Mouse (Mus musculus): ENCODE results near the gene Rgs19. TPM values are rescaled to one million over a fixed set of nuclear protein-coding genes. Genes with fewer than 3 reads are reported as not detected.

Gene Rgs19
- total RNA-seq (2023) = 100 to 1,000 TPM; 124 to 128 TPM

DNA sequence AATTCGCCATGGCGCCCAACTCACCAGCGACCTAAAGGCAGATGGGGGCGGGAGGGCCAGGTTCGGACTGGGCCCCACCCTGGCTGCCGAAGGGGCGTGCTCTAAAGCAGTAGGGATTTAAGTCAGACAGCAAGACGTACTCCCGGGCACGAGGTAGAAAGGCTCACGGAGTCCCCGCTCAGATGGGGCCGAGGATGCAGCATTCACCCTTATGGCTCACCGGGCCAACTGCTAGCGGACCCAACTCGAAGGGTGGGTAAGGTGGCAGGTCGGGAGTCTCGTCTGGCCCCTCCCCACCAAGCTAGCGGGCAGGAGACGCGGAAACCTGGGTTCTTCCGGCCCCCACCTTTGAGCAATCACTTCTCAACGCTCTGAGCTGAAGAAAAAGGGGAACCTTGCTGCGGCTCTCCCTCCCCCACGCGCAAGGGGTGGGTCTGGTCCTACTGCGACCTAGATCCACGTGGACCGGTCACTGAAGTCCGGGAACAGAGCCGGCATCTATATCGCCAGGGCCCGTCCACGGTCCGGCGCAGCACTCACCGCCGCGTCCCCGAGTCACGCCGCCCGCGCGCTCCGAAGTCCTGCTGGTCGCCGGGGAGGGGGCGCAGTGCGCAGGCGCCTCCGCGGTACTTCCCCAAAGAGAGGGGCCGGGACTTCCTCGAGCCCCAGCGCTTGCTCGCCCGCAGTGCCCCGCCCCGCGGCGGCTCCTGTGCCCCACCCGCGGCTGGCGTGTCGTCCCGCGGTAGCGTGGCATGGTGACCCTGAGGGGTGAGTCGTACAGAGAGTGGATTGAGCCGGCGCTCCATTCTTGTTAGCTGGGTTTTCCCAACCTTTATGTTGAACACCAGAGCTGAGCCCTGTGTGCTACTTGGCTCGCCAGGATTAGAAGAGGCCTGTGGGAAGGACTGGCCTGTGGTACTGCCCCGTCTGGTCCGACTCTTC, at the start of gene Rgs19:
Gene Rgs19, minus strand, starts transcription at position 639 of the 942 bp plus-strand sequence.

DNA sequence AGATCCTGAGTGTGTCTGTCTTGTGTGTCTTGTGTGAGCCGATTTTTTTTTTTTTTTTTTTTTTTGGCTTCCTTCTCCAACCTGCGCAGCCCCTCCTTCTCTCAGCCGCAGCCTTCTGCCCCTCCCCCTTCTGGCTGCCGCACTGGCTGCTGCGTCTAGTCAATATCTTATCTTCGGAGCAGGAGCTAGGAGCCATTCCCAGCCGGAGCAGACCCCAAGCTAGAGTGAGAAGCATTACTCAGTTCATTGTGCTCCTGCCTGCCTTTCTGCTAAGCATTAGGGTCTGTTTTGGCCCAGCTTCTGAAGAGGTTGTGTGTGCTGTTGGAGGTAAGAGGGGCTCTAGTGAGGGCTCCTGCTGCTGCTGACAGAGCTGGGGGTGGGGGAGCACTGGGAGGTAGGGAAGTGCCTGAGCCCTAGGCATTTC, 21.1 kb upstream of the Rgs19 start, which contains the start of gene Oprl1:
Gene Oprl1, plus strand, starts transcription at position 114 of the 424 bp plus-strand sequence.

DNA sequence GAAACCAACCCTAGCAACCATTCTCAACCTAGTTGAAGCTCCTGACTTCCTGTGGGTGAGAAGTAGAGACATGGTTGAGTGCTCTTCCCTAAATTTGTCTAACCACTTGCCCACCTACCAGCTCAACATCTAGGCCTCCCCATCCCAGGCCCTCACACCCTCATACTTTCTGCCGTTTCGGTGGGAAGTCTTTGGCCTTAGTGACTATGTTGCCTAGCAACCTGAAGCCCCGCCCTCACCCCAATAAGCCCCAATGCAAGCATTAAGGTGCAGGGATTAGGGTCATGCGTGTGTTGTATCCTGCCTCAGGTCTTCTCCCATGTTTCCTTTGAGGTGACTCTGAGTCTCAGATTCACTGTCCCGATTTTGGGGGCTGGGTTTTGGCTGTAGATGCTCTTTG, 4.5 kb upstream of the Rgs19 start, which contains the start of gene Lkaaear1:
Gene Lkaaear1, minus strand, starts transcription at position 202 of the 400 bp plus-strand sequence.

DNA sequence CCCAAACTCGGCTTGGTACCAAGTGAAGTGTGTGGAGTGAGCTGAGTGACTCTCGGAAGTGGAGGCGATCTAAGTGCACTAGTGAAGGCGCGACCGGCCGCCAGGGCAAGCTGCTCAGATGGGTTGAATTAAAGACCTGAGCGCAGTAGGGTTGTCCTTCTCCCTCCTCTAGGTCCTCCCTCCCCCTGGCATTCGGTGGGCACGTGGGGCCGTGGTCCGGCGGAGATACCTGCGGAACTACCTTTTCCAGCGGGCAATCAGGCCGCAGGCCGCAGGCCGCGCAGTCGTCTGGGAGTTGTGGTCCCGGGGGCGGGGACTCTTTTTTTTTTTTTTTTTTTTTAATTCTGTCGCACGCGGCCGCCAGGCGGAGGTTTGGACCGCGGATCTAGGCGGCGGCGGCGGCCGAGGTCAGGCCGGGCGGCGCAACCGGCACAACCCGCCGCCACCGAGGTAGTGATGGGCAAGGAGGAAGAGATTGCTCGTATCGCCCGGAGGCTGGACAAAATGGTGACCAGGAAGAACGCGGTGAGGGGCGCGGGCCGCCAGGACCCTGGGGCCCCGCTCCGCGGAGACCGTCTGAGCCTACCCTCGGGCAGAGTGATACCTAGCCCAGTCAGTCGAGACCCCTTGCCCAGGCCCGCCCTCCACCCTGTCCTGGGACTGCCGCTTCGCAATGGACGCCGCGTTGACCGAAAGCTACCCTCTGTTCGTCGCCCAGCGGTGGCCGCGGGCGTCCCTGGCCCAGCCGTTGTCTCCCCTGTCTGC, 13.6 kb downstream of the Rgs19 start, which contains the start of gene Tcea2:
Gene Tcea2, plus strand, starts transcription at position 360 of the 765 bp plus-strand sequence.

DNA sequence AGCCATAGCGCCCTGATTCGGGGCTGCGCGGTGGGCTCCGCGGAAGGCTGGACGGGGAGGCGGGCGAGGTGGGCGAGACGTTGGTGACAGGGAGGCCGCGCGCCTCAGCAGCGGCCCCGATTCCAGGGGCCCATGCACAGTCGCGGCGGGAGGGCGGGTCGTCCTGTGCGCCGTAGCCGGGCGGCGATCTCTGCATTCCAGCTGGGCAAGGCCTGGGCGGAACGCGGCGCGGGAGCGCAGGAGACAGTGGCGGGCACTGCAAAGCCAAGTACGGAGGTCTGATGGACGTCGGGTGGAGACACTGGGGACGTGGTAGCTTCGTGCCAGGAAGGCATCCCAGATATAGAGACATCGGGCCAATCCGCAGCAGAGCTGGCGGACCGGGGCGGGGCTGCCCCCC, 22.5 kb downstream of the Rgs19 start, which contains the start of gene Sox18:
Gene Sox18, minus strand, starts transcription at position 315 of the 400 bp plus-strand sequence.

DNA sequence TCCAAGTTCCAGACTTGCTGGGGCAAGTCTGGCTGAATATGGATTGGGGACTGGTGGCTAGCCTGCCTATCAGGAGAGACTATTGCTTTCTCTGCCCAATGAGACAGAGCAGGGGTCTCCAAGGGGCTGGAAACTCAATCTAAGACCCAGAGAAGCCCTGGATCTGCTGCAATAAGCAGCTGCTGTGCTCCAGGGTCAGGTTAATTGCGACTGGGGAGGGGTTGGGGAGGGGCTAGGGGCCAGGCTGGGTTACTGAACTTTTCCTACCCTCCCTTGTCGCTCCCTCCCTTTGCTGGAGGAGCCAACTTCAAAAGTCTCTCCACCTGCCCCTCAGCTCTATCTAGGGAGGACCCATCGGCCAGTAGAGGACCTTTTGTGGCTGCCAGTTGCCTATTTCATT, 37.0 kb downstream of the Rgs19 start, which contains the start of gene Gm29797:
Gene Gm29797, plus strand, starts transcription at position 301 of the 400 bp plus-strand sequence.

Other genes with a start within 250 kb of the Rgs19 start
- gene Zbtb46, start 234.6 kb downstream of the Rgs19 start, total RNA-seq (2023) = under 1 TPM; 0.27 to 0.67 TPM
- gene Abhd16b, start 200.8 kb downstream of the Rgs19 start, total RNA-seq (2023) = not detected
- 10 to 100 TPM; 81.9 to 88.8 TPM for gene Tpd52l2, start 196.8 kb downstream of the Rgs19 start, total RNA-seq (2023)
- gene Dnajc5, start 173.5 kb downstream of the Rgs19 start, total RNA-seq (2023) = 100 to 1,000 TPM; 131 to 137 TPM
- 100 to 1,000 TPM; 156 to 204 TPM for gene Uckl1, start 109.1 kb downstream of the Rgs19 start, total RNA-seq (2023)
- gene Prpf6, start 102.1 kb downstream of the Rgs19 start, total RNA-seq (2023) = 10 to 100 TPM; 60.2 to 63.9 TPM
- gene Zfp512b, start 101.2 kb downstream of the Rgs19 start, total RNA-seq (2023) = 10 to 100 TPM; 67.3 to 81.5 TPM
- gene Samd10, start 94.8 kb downstream of the Rgs19 start, total RNA-seq (2023) = 10 to 100 TPM; 15.5 to 17.5 TPM
- under 1 TPM in 1 of 2 experiments, not detected in 1; 0.79 TPM for gene Gm29797, start 36.9 kb downstream of the Rgs19 start, total RNA-seq (2023)
- not detected for gene Sox18, start 22.3 kb downstream of the Rgs19 start, total RNA-seq (2023)
- 10 to 100 TPM; 17.0 to 19.9 TPM for gene Tcea2, start 13.7 kb downstream of the Rgs19 start, total RNA-seq (2023)
- gene Lkaaear1, start 4.5 kb upstream of the Rgs19 start, total RNA-seq (2023) = not detected
- under 1 TPM; 0.23 to 0.39 TPM for gene Oprl1, start 21.0 kb upstream of the Rgs19 start, total RNA-seq (2023)
- gene Myt1, start 69.4 kb upstream of the Rgs19 start, total RNA-seq (2023) = not detected
- 10 to 100 TPM; 53.6 to 71.7 TPM for gene Pcmtd2, start 143.9 kb upstream of the Rgs19 start, total RNA-seq (2023)
- 10 to 100 TPM; 20.7 to 24.5 TPM for gene Polr3k, start 170.4 kb upstream of the Rgs19 start, total RNA-seq (2023)